Mouse (Mus musculus): ENCODE measurements around the gene M1ap. TPM values are rescaled to one million over a fixed set of nuclear protein-coding genes. Genes with fewer than 3 reads are reported as not detected.

The M1ap gene
- polyA plus RNA-seq (2015; fragmentation: Nextera tagmentation; extraction: Ambion mirVana) = 15.5 and 16.1 TPM in 2 replicates

DNA sequence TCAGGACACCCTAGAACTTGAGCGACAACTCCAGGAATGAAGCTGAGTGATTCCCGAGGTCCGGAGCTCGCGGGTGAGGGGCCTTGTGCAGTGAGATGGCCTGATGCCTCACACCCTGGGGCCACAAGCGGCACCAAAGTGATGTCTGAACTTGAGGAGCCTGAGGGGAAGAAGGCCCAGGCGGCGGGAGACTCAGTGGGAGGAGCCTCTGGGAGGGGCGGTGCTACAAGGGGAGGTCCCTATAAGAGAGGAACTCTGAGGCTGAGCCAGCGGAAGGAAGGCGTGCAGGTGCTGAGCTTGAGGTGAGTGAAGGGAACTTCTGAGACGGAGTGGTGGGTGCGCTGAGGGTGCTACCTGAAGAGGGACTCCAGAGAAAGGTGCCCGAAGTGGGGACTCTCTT is at the start of gene M1ap:
M1ap (plus strand) TSS at position 252 of the 400 bp plus-strand sequence.

DNA sequence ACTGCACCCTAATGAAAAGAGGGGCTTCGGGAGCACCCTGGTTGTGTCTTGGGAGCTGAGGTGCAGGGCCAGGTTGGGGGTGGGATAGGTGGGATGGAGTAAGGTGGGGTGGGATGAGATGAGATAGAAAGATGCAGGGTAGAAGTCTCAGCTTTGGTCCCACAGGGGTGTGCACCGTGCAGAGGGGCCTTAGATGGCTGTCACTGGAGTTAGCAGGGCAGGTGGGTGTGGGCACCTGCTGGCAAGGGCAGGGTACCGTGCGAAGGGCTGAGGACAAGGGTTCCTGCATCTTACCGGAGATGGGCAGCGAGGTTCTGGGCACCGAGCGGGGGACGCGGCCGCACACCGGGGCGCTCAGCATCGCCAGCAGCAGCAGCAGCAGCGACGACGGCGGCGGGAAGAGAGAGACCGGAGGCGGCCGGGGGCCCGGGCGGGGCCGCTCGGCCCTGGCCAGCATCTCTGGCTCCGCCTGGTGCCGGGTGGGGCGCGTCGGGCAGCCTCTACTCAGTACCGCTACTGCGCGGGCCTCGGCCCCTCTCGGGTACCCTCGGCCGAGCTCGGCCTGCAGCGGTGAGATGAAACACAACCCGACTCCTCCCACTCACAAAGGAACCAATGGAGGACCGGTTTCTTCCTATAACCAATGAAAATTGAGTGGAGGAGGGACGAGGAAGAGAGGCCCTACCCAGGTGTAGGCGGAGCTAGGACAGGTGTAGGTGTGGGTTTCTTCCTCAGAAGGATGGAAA is 7.4 kb upstream of the M1ap start, which contains the start of gene Sema4f:
Sema4f (minus strand) TSS at position 603 of the 746 bp plus-strand sequence.

DNA sequence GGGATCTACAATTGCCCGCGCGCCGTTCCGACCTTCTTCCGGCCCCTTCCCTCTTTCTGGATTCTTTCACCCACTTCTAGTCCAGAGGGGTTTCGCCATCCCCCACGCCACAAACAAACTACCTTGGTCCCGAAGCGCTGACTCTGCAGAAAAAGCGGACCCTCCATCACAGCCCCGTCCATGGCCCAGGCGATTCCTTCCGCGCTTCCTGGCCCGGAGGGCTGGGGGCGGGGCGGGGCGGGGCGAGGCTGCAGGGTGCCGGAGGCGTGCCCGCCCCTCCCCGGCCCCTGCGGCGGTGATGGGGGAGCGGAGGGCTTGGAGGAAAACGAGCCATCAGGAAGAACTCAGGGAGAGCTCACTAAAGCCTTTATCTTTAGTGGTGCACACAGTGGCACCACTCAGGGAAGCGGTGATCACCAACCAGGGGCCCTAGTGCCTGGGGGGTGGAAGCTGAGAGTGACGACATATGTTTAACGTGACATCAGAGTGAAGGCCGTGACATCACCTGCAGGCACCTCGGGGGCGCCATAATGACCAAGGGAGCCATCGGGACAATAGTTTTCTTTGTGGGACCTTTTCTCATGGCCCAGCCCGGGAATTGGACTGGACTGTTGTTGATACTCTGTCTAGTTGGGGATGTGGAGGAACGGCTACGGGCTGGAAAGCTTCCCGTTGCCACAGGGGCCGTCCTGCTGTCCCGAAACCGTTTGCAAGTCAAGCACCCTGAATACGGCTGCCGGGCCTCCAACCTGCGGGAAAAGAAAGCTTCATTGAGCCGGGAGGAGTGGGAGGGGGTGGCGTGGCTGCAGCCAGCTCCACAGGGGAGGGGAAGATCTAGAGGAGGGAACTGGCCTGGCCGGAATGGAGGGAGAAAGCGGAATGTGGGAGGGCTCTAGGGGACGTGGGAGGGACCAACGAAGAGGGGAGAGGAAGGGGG is 86.8 kb downstream of the M1ap start, which contains the start of the genes Dok1 and Loxl3:
Dok1 (minus strand) TSS at position 223 of the 937 bp plus-strand sequence.
Loxl3 (plus strand) TSS at position 925 of the 937 bp plus-strand sequence.

DNA sequence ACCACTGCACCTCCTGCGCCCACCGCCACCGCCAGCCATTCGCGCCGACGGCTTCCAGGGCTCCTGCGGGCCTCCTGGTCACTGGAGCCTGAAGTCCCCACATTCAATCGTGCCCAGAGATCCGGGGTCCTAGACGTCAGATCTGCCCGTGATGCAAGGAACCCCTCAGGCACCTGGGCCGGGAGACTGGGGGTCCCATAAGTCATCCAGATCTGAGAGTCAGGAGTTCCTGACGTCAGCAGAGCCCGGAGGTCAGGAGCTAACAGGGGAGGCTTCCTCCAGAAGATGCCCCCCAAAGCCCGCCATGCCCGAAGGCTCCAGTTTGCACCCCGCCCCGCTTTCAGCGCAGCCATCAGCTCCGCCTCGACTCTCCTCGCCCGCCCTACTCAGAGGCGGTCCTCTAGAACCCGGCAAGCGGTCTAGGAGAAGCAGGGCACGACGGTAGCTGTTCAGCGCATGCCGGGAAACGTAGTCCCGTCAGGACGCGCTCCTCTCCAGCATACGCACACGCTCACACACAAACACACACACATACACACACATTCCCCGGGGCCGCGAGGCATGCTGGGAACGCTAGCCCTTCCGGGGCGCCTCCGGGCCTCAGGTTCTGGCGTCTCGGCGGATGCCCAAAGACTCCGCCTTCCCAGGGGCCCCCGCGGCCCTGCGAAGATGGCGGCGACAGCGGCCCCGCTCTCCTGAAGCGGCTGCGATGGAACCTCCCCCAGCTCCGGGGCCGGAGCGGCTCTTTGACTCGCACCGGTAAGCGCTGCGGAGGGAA is 107.6 kb downstream of the M1ap start, which contains the start of gene Aup1:
Aup1 (plus strand) TSS at position 448 of the 778 bp plus-strand sequence.

DNA sequence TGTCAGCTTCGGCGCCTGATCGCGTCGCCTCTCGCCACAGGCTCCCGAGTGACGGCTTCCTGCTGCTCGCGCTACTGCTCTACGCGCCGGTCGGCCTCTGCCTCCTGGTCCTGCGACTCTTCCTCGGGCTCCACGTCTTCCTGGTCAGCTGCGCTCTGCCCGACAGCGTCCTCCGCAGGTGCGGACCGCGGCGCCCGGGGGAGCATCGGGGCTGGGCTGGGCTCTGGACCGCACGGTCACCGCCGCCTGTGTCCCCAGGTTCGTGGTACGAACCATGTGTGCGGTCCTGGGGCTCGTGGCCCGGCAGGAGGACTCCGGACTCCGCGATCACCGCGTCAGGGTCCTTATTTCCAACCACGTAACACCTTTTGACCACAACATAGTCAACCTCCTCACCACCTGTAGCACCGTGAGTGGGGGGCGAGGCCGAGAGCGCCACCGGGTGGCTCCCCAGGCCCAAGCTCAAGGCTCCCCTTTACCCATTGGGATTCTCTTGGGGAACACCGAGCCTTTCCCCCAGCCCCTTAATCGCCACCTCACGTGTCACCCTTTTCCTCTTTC is 108.2 kb downstream of the M1ap start, which contains the start of gene Htra2:
Htra2 (minus strand) TSS at position 403 of the 561 bp plus-strand sequence.

DNA sequence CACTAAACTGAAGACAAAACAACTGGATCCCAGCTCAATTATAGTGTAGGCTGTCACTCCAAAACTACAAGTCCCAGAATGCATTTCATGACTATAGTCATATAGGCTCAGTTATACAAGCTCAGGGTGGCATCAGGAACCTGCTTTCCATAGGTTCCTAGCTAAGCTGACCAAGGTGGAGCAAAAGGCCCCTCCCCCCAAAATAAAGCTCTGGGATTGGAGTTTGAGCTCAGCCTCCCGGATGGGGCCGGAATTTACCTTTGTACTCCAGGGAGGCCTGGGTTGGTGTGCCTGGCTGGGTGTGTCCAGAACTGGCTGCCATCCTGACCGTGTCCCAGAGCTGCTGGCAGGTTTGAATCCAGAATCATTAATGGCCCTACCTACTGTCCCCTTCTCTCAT is 111.1 kb downstream of the M1ap start, which contains the start of gene Dqx1:
Dqx1 (plus strand) TSS at position 55 of the 400 bp plus-strand sequence.

DNA sequence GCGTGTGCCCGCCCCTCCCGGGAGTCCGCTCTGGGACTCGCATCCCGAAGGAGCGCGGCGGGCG is 123.4 kb downstream of the M1ap start, which contains the start of gene Tlx2:
Tlx2 (minus strand) TSS at position 47 of the 64 bp plus-strand sequence.

DNA sequence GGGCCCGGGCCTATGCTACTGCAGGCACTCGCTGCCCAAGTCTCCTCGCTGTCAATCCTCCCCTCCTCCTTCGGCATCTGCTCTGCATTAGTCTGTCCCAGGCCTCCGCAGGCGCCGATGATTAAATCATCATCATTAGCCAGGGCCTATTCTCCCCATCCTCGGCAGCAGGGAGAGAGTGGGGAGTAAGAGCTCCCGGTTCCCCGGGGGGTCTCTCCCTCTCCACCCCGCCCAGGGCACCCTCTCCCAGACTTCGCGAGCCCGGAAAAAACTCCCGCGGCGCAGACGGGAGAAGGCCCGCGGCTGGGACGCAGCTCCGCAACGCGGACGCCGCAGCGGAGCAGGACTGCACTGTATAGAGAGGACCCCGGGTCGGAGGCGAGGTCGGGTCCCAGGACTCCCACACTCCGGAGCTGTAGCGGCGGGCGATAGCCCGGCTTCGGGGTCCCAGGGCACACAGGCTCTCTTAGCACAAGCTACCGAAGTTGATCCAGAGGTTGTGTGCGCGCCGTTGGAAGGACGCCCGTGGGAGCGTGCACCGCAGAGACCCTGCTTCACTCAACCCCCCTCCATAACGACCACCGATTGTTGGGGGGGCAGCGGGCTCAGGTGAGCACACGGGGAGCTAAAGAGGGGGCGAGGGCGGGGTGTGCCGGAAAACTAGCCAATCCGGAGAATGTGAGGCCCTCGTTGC is 131.1 kb downstream of the M1ap start, which contains the start of gene Pcgf1:
Pcgf1 (plus strand) TSS at position 240 of the 694 bp plus-strand sequence.

Other genes starting within 250 kb of the M1ap start
- 72.0 and 74.3 TPM in 2 replicates for gene Pole4, start 241.5 kb upstream of the M1ap start, polyA plus RNA-seq (2015; fragmentation: Nextera tagmentation; extraction: Ambion mirVana)
- gene Hk2, start 172.4 kb upstream of the M1ap start, polyA plus RNA-seq (2015; fragmentation: Nextera tagmentation; extraction: Ambion mirVana) = 4.3 and 7.2 TPM in 2 replicates
- gene Sema4f, start 7.1 kb upstream of the M1ap start, polyA plus RNA-seq (2015; fragmentation: Nextera tagmentation; extraction: Ambion mirVana) = 0.36 and 0.43 TPM in 2 replicates
- gene Dok1, start 86.6 kb downstream of the M1ap start, polyA plus RNA-seq (2015; fragmentation: Nextera tagmentation; extraction: Ambion mirVana) = 26.3 and 28.2 TPM in 2 replicates
- 1.8 and 3.1 TPM in 2 replicates for gene Loxl3, start 87.3 kb downstream of the M1ap start, polyA plus RNA-seq (2015; fragmentation: Nextera tagmentation; extraction: Ambion mirVana)
- 193 and 196 TPM in 2 replicates for gene Aup1, start 107.6 kb downstream of the M1ap start, polyA plus RNA-seq (2015; fragmentation: Nextera tagmentation; extraction: Ambion mirVana)
- 114 and 124 TPM in 2 replicates for gene Htra2, start 108.4 kb downstream of the M1ap start, polyA plus RNA-seq (2015; fragmentation: Nextera tagmentation; extraction: Ambion mirVana)
- 0.59 and 0.73 TPM in 2 replicates for gene Dqx1, start 110.9 kb downstream of the M1ap start, polyA plus RNA-seq (2015; fragmentation: Nextera tagmentation; extraction: Ambion mirVana)
- gene Tlx2, start 123.4 kb downstream of the M1ap start, polyA plus RNA-seq (2015; fragmentation: Nextera tagmentation; extraction: Ambion mirVana) = not detected in 2 replicates
- gene Pcgf1, start 131.0 kb downstream of the M1ap start, polyA plus RNA-seq (2015; fragmentation: Nextera tagmentation; extraction: Ambion mirVana) = 23.5 and 25.1 TPM in 2 replicates
- gene Lbx2, start 139.5 kb downstream of the M1ap start, polyA plus RNA-seq (2015; fragmentation: Nextera tagmentation; extraction: Ambion mirVana) = 0.51 and 1.0 TPM in 2 replicates
- 1.6 and 2.2 TPM in 2 replicates for gene Ccdc142, start 154.7 kb downstream of the M1ap start, polyA plus RNA-seq (2015; fragmentation: Nextera tagmentation; extraction: Ambion mirVana)
- gene Gm42688, start 154.7 kb downstream of the M1ap start, polyA plus RNA-seq (2015; fragmentation: Nextera tagmentation; extraction: Ambion mirVana) = 1.4 and 2.5 TPM in 2 replicates
- gene Mrpl53, start 162.1 kb downstream of the M1ap start, polyA plus RNA-seq (2015; fragmentation: Nextera tagmentation; extraction: Ambion mirVana) = 78.0 and 87.2 TPM in 2 replicates
- gene Mogs, start 168.6 kb downstream of the M1ap start, polyA plus RNA-seq (2015; fragmentation: Nextera tagmentation; extraction: Ambion mirVana) = 32.6 and 33.7 TPM in 2 replicates
- gene Wbp1, start 174.7 kb downstream of the M1ap start, polyA plus RNA-seq (2015; fragmentation: Nextera tagmentation; extraction: Ambion mirVana) = 36.8 and 44.2 TPM in 2 replicates
- gene Ino80b, start 178.5 kb downstream of the M1ap start, polyA plus RNA-seq (2015; fragmentation: Nextera tagmentation; extraction: Ambion mirVana) = 8.7 and 10.1 TPM in 2 replicates
- 3.6 and 3.9 TPM in 2 replicates for gene Rtkn, start 188.6 kb downstream of the M1ap start, polyA plus RNA-seq (2015; fragmentation: Nextera tagmentation; extraction: Ambion mirVana)
- gene Wdr54, start 209.5 kb downstream of the M1ap start, polyA plus RNA-seq (2015; fragmentation: Nextera tagmentation; extraction: Ambion mirVana) = 0.40 and 0.43 TPM in 2 replicates
- gene 1700003E16Rik, start 209.5 kb downstream of the M1ap start, polyA plus RNA-seq (2015; fragmentation: Nextera tagmentation; extraction: Ambion mirVana) = 0.10 and 0.11 TPM in 2 replicates
- 25.0 and 30.5 TPM in 2 replicates for gene Dctn1, start 219.0 kb downstream of the M1ap start, polyA plus RNA-seq (2015; fragmentation: Nextera tagmentation; extraction: Ambion mirVana)